Mouse (Mus musculus): ENCODE data around the gene Siah2. TPM values are rescaled to one million over a fixed set of nuclear protein-coding genes. Genes with fewer than 3 reads are reported as not detected.

Gene Siah2
- total and polyA plus RNA-seq, 3 experiments, result 7.5 to 10.0 (median 9.4) TPM

DNA sequence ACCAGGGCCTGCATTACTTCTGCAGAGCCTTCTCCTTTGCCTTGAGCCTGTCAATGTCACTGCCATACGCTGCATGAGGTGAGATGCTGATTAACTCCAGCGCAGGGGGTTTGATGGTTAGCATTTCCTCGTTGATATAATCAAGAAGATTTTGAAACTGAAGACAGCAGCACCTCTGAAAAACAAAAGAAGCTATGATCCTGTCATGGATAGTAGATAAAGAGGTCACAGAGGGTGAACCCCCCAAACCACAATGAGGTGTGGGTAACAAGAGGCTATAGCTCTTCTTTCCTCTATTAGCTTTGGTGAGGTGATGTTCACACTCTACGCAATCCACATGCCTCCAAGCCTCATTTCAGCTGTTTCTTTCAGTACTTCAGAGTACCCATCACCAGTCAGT, 67.2 kb downstream of the Siah2 start:
- DNase-seq (ENCODE audit: low spot score), result no peak
- Histone ChIP-seq H3K9me3 (replicated peaks) (no peaks in the 10 kb centered on the region), H3K27me3 (ENCODE audit: insufficient read depth, low read length) (peaks cover 2% of the 10 kb centered on the region; the same call in 1 of the 2 replicates), H3K4me1 (ENCODE audit: insufficient read depth, low read depth, low read length) (no peaks in the 10 kb centered on the region), H3K4me3 (ENCODE audit: low read depth, low read length) (no peak overlapping the region), H3K36me3 (replicated peaks) (no peaks in the 10 kb centered on the region)
- TF ChIP-seq CTCF (IDR thresholded peaks at IDR 0.05; ENCODE audit: low read depth, low read length), result no peak
- no peak for TF ChIP-seq GATA2 (IDR thresholded peaks at IDR 0.05; ENCODE audit: borderline replicate concordance, low read depth, low read length)
- no peak for TF ChIP-seq TAL1 (conservative IDR thresholded peaks at IDR 0.05; ENCODE audit: low read depth, low read length)
- ATAC-seq (ENCODE audit: extremely low read depth, insufficient number of reproducible peaks, low FRiP score, poor library complexity, severe bottlenecking), result no peak

Other genes starting within 250 kb of the Siah2 start
- gene Eif2a, start 166.6 kb downstream of the Siah2 start, total RNA-seq (2014; fragmentation: Nextera tagmentation), result 224 and 235 TPM in 2 replicates
- 89.4 and 95.3 TPM in 2 replicates for gene Eif2a, start 166.6 kb downstream of the Siah2 start, total RNA-seq (2017)
- 8.5 and 8.7 TPM in 2 replicates for gene Eif2a, start 166.6 kb downstream of the Siah2 start, polyA plus RNA-seq (2012)
- gene Serp1, start 166.5 kb downstream of the Siah2 start, total RNA-seq (2014; fragmentation: Nextera tagmentation), result 102 and 130 TPM in 2 replicates
- gene Serp1, start 166.5 kb downstream of the Siah2 start, total RNA-seq (2017), result 89.9 and 91.3 TPM in 2 replicates
- 60.5 and 72.2 TPM in 2 replicates for gene Serp1, start 166.5 kb downstream of the Siah2 start, polyA plus RNA-seq (2012)
- 124 and 127 TPM in 2 replicates for gene Selenot, start 115.8 kb downstream of the Siah2 start, total RNA-seq (2014; fragmentation: Nextera tagmentation)
- 184 and 201 TPM in 2 replicates for gene Selenot, start 115.8 kb downstream of the Siah2 start, total RNA-seq (2017)
- gene Selenot, start 115.8 kb downstream of the Siah2 start, polyA plus RNA-seq (2012), result 27.4 and 31.1 TPM in 2 replicates
- not detected in 2 replicates for gene Erich6, start 55.2 kb downstream of the Siah2 start, total RNA-seq (2014; fragmentation: Nextera tagmentation)
- 0.06 TPM in 1 of 2 replicates, not detected in the other for gene Erich6, start 55.2 kb downstream of the Siah2 start, total RNA-seq (2017)
- gene Erich6, start 55.2 kb downstream of the Siah2 start, polyA plus RNA-seq (2012), result not detected in 2 replicates
- not detected in 2 replicates for gene Mindy4b-ps, start 129.9 kb upstream of the Siah2 start, total RNA-seq (2014; fragmentation: Nextera tagmentation)
- gene Mindy4b-ps, start 129.9 kb upstream of the Siah2 start, total RNA-seq (2017), result 0.27 TPM in 1 of 2 replicates, not detected in the other
- gene Mindy4b-ps, start 129.9 kb upstream of the Siah2 start, polyA plus RNA-seq (2012), result not detected in 2 replicates
- gene Clrn1, start 192.9 kb upstream of the Siah2 start, total RNA-seq (2014; fragmentation: Nextera tagmentation), result not detected in 2 replicates
- 0.05 and 0.17 TPM in 2 replicates for gene Clrn1, start 192.9 kb upstream of the Siah2 start, total RNA-seq (2017)
- gene Clrn1, start 192.9 kb upstream of the Siah2 start, polyA plus RNA-seq (2012), result not detected in 2 replicates

Measured in G1E (cell line).